Mouse (Mus musculus): ENCODE data around the gene Dip2b. TPM values are rescaled to one million over a fixed set of nuclear protein-coding genes. Genes with fewer than 3 reads are reported as not detected.

Gene Dip2b
- polyA plus RNA-seq, 1 experiment from 2014 or later, result 2.3 TPM

DNA sequence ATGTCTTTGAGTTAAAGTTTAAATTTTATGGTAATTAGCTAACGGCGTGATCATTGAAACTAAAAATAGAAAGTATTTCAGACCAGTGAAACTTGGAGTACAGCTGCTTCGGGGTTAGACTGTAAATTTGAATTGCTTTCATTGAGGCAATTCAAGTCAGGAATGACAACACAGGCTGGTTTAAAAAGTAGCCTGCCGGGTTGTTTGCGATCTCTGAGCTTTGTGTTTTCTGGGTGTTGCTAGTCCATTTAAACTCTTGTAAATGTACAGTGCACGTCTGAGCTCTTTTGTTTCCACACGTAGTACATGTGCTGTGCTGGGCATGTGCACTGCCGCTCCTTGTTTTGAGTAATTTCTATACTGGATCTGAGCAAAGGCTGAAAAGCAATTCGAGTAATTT is 28.2 kb downstream of the Dip2b start:
- no peak overlapping the region; the same call in 1 of the 2 replicates for H3K9ac ChIP-seq (replicated peaks)
- no peak overlapping the region for H3K4me3 ChIP-seq (ENCODE audit: low read depth, low read length)
- peaks cover 21% of the 10 kb centered on the region for H3K4me1 ChIP-seq (ENCODE audit: insufficient read depth)
- no peak for DNase-seq
- peak; percentile 73 for ATAC-seq
- peak overlapping the region; percentile 50; the same call in 1 of the 2 replicates for H3K4me2 ChIP-seq (ENCODE audit: low read depth, low read length)
- H3K36me3 ChIP-seq (replicated peaks; ENCODE audit: insufficient read depth, low read length), result no peaks in the 10 kb centered on the region
- TF ChIP-seq CTCF (IDR thresholded peaks at IDR 0.05; ENCODE audit: low read depth) (no peak), EP300 (IDR thresholded peaks at IDR 0.05; ENCODE audit: low read depth) (no peak)
- H3K9me3 ChIP-seq (ENCODE audit: low read length), result no peaks in the 10 kb centered on the region
- no peaks in the 10 kb centered on the region for H3K27me3 ChIP-seq (ENCODE audit: insufficient read depth, low read length)
- WGBS (ENCODE audit: insufficient replicate concordance), result 56% methylated on average over 9 of the region's 9 CpGs
- peak overlapping the region; percentile 70 for H3K27ac ChIP-seq (ENCODE audit: low read depth)

- Histone ChIP-seq H3K4me3 (ENCODE audit: low read depth, low read length) (no peak overlapping the region), H3K36me3 (replicated peaks; ENCODE audit: insufficient read depth, low read length) (no peaks in the 10 kb centered on the region), H3K9me3 (ENCODE audit: low read length) (no peaks in the 10 kb centered on the region), H3K4me2 (ENCODE audit: low read depth, low read length) (no peak overlapping the region), H3K27ac (ENCODE audit: low read depth) (no peak overlapping the region), H3K27me3 (ENCODE audit: insufficient read depth, low read length) (no peaks in the 10 kb centered on the region), H3K9ac (replicated peaks) (no peak overlapping the region), H3K4me1 (ENCODE audit: insufficient read depth) (peaks cover 27% of the 10 kb centered on the region)
- DNase-seq, result no peak
- no peak for ATAC-seq
- no peak for TF ChIP-seq CTCF (IDR thresholded peaks at IDR 0.05; ENCODE audit: low read depth)
- no peak for TF ChIP-seq EP300 (IDR thresholded peaks at IDR 0.05; ENCODE audit: low read depth)
- 78% methylated on average over 4 of the region's 4 CpGs for WGBS (ENCODE audit: insufficient replicate concordance)
These were observed 30.6 kb downstream of the Dip2b start for GRCm38 (mm10) chr15:100069101-100069500.

GRCm38 (mm10) chr15:100070021-100070420 is 31.6 kb downstream of the Dip2b start:
- no peak for ATAC-seq
- TF ChIP-seq EP300 (IDR thresholded peaks at IDR 0.05; ENCODE audit: low read depth) (no peak), CTCF (IDR thresholded peaks at IDR 0.05; ENCODE audit: low read depth) (no peak)

GRCm38 (mm10) chr15:100071819-100072218 is 33.4 kb downstream of the Dip2b start:
- no peaks in the 10 kb centered on the region for H3K9me3 ChIP-seq (ENCODE audit: low read length)
- H3K27ac ChIP-seq (ENCODE audit: low read depth), result no peak overlapping the region
- H3K4me2 ChIP-seq (ENCODE audit: low read depth, low read length), result no peak overlapping the region
- H3K36me3 ChIP-seq (replicated peaks; ENCODE audit: insufficient read depth, low read length), result no peaks in the 10 kb centered on the region
- TF ChIP-seq CTCF (IDR thresholded peaks at IDR 0.05; ENCODE audit: low read depth), result no peak
- TF ChIP-seq EP300 (IDR thresholded peaks at IDR 0.05; ENCODE audit: low read depth), result no peak
- DNase-seq (no peak), ATAC-seq (0 out of 2 replicates have a peak, but pooled peaks have one; percentile 46)
- H3K4me1 ChIP-seq (ENCODE audit: insufficient read depth), result peaks cover 30% of the 10 kb centered on the region
- no peak overlapping the region for H3K4me3 ChIP-seq (ENCODE audit: low read depth, low read length)
- no peak overlapping the region for H3K9ac ChIP-seq (replicated peaks)
- 63% methylated on average over 3 of the region's 3 CpGs for WGBS (ENCODE audit: insufficient replicate concordance)
- H3K27me3 ChIP-seq (ENCODE audit: insufficient read depth, low read length), result no peaks in the 10 kb centered on the region

More at GRCm38 (mm10) chr15:100070021-100070420, 31.6 kb downstream of the Dip2b start:
- no peak overlapping the region for H3K4me2 ChIP-seq (ENCODE audit: low read depth, low read length)
- no peak overlapping the region for H3K9ac ChIP-seq (replicated peaks)
- no peaks in the 10 kb centered on the region for H3K36me3 ChIP-seq (replicated peaks; ENCODE audit: insufficient read depth, low read length)
- DNase-seq, result no peak
- H3K4me1 ChIP-seq (ENCODE audit: insufficient read depth), result peaks cover 27% of the 10 kb centered on the region
- 87% methylated on average over 8 of the region's 8 CpGs for WGBS (ENCODE audit: insufficient replicate concordance)
- no peak overlapping the region for H3K27ac ChIP-seq (ENCODE audit: low read depth)
- H3K4me3 ChIP-seq (ENCODE audit: low read depth, low read length), result no peak overlapping the region
- H3K9me3 ChIP-seq (ENCODE audit: low read length), result no peaks in the 10 kb centered on the region
- no peaks in the 10 kb centered on the region for H3K27me3 ChIP-seq (ENCODE audit: insufficient read depth, low read length)

GRCm38 (mm10) chr15:100073696-100074453 is 35.4 kb downstream of the Dip2b start:
- TF ChIP-seq CTCF (IDR thresholded peaks at IDR 0.05; ENCODE audit: low read depth), result no peak
- no peak for TF ChIP-seq EP300 (IDR thresholded peaks at IDR 0.05; ENCODE audit: low read depth)
- DNase-seq (no peak), ATAC-seq (peak; percentile 24; the same call in 1 of the 2 replicates)
- Histone ChIP-seq H3K4me2 (ENCODE audit: low read depth, low read length) (no peak overlapping the region), H3K27me3 (ENCODE audit: insufficient read depth, low read length) (no peaks in the 10 kb centered on the region), H3K9ac (replicated peaks) (no peak overlapping the region; the same call in 1 of the 2 replicates), H3K4me1 (ENCODE audit: insufficient read depth) (peaks cover 34% of the 10 kb centered on the region), H3K4me3 (ENCODE audit: low read depth, low read length) (no peak overlapping the region), H3K27ac (ENCODE audit: low read depth) (peak overlapping the region; percentile 70), H3K36me3 (replicated peaks; ENCODE audit: insufficient read depth, low read length) (no peaks in the 10 kb centered on the region), H3K9me3 (ENCODE audit: low read length) (no peaks in the 10 kb centered on the region)
- 62% methylated on average over 9 of the region's 9 CpGs for WGBS (ENCODE audit: insufficient replicate concordance)

- H3K4me2 ChIP-seq (ENCODE audit: low read depth, low read length), result no peak overlapping the region
- TF ChIP-seq CTCF (IDR thresholded peaks at IDR 0.05; ENCODE audit: low read depth) (no peak), EP300 (IDR thresholded peaks at IDR 0.05; ENCODE audit: low read depth) (no peak)
- H3K27me3 ChIP-seq (ENCODE audit: insufficient read depth, low read length), result no peaks in the 10 kb centered on the region
- H3K36me3 ChIP-seq (replicated peaks; ENCODE audit: insufficient read depth, low read length), result no peaks in the 10 kb centered on the region
- 46% methylated on average over 8 of the region's 8 CpGs for WGBS (ENCODE audit: insufficient replicate concordance)
- no peak overlapping the region for H3K4me3 ChIP-seq (ENCODE audit: low read depth, low read length)
- H3K4me1 ChIP-seq (ENCODE audit: insufficient read depth), result peaks cover 34% of the 10 kb centered on the region
- ATAC-seq, result no peak
- no peak overlapping the region for H3K9ac ChIP-seq (replicated peaks)
- H3K27ac ChIP-seq (ENCODE audit: low read depth), result 0 out of 2 replicates have a peak overlapping the region, but pooled peaks have one; percentile 29
- H3K9me3 ChIP-seq (ENCODE audit: low read length), result no peaks in the 10 kb centered on the region
- no peak for DNase-seq
These were observed 36.3 kb downstream of the Dip2b start for GRCm38 (mm10) chr15:100074754-100075153.

Measured in liver, postnatal 0 days (tissue).